9 mouse cellular contexts compared by ENCODE assay signal in the genomic region with DNA sequence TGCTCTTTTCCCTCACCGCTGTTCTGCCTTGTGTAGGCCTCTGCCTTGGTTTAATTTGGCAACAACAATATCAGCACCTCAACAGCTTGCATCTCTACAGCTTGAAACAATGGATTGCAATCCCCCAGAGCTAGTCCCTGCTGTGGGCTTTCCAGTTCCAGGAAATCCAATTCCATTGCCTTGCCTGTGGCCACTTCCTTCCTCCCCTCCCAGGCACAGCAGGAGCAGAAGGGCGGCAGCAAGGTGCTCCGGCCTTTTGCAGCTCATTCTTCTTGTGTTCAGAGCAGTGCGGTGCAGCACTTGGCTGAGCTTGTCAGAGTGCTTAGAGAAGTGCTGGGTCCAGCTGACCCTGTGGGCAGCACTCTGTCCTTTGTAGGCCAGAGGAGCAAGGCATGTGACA.
DNase-seq lines count a peak whose midpoint lies in the region; ATAC-seq and TF ChIP-seq lines count a peak whose summit lies in the region.
"Had no signal": no experiment of that assay in that cellular context is flagged by ENCODE, and none has a peak within 500 bp of the region (broad histone marks: within the 10 kb centered on the region; RNA-seq: fewer than 3 reads in every experiment).

No protein-coding gene starts in this region.

- H3K27ac ChIP-seq in stomach, embryonic 14.5 days (ENCODE audit: low read length), result peak overlapping the region; percentile 33; the same call in 1 of the 2 replicates
- H3K27ac ChIP-seq in stomach, postnatal 0 days (replicated peaks), result no peak overlapping the region; the same call in 1 of the 2 replicates
- H3K27ac ChIP-seq in embryonic facial prominence, embryonic 14.5 days (replicated peaks; ENCODE audit: low read depth, low read length), result peak overlapping the region; percentile 19; the same call in 1 of the 2 replicates
- peak overlapping the region; percentile 73 for H3K27ac ChIP-seq in kidney, embryonic 15.5 days

- no peak for TF ChIP-seq EP300 in stomach, postnatal 0 days (optimal IDR thresholded peaks at IDR 0.05)

- H3K36me3 ChIP-seq in stomach, embryonic 14.5 days (ENCODE audit: control insufficient read depth, insufficient read depth, low read length), result peaks cover 15% of the 10 kb centered on the region; the same call in 1 of the 2 replicates
- peaks cover 5% of the 10 kb centered on the region; the same call in 1 of the 2 replicates for H3K36me3 ChIP-seq in stomach, postnatal 0 days (ENCODE audit: control insufficient read depth, insufficient read depth, low read length)
- H3K36me3 ChIP-seq in embryonic facial prominence, embryonic 14.5 days (ENCODE audit: control insufficient read depth, insufficient read depth, low read length), result peaks cover 61% of the 10 kb centered on the region
- peaks cover 57% of the 10 kb centered on the region for H3K36me3 ChIP-seq in kidney, embryonic 15.5 days

- no peak for DNase-seq in stomach, postnatal 0 days (ENCODE audit: low spot score)
- no peak for DNase-seq in embryonic facial prominence, embryonic 14.5 days (ENCODE audit: low spot score)
- DNase-seq in natural killer cell, adult 2 months (ENCODE audit: low spot score in 2 of 2), result no peak
- DNase-seq in adrenal gland, adult (ENCODE audit: inconsistent age in 2 of 2, low spot score in 1 of 2), result no peak

- H3K27me3 ChIP-seq in stomach, embryonic 14.5 days (ENCODE audit: control insufficient read depth, insufficient read depth, low read length), result no peaks in the 10 kb centered on the region
- H3K27me3 ChIP-seq in stomach, postnatal 0 days (ENCODE audit: control insufficient read depth, insufficient read depth, low read length), result no peaks in the 10 kb centered on the region
- H3K27me3 ChIP-seq in embryonic facial prominence, embryonic 14.5 days (replicated peaks; ENCODE audit: control insufficient read depth, insufficient read depth, low read length), result no peaks in the 10 kb centered on the region
- H3K27me3 ChIP-seq in kidney, embryonic 15.5 days, result no peaks in the 10 kb centered on the region

- TF ChIP-seq CTCF in stomach, postnatal 0 days (IDR thresholded peaks at IDR 0.05; ENCODE audit: low read depth), result no peak

- no peak overlapping the region for H3K4me2 ChIP-seq in stomach, embryonic 14.5 days (replicated peaks; ENCODE audit: low read depth, low read length)
- H3K4me2 ChIP-seq in stomach, postnatal 0 days (replicated peaks; ENCODE audit: low read depth), result no peak overlapping the region
- H3K4me2 ChIP-seq in embryonic facial prominence, embryonic 14.5 days (ENCODE audit: low read depth, low read length), result 0 out of 2 replicates have a peak overlapping the region, but pooled peaks have one; percentile 7
- no peak overlapping the region for H3K4me2 ChIP-seq in kidney, embryonic 15.5 days

- H3K4me3 ChIP-seq in stomach, embryonic 14.5 days (ENCODE audit: low read depth, low read length), result no peak overlapping the region
- H3K4me3 ChIP-seq in stomach, postnatal 0 days (ENCODE audit: low read depth, low read length), result no peak overlapping the region
- H3K4me3 ChIP-seq in embryonic facial prominence, embryonic 14.5 days (ENCODE audit: low read depth, low read length), result no peak overlapping the region
- H3K4me3 ChIP-seq in kidney, embryonic 15.5 days (replicated peaks), result no peak overlapping the region
- H3K4me3 ChIP-seq: erythroblast, embryonic 14.5 days had no signal

- no peaks in the 10 kb centered on the region for H3K4me1 ChIP-seq in stomach, embryonic 14.5 days (ENCODE audit: control insufficient read depth, insufficient read depth, low read length)
- no peaks in the 10 kb centered on the region for H3K4me1 ChIP-seq in stomach, postnatal 0 days (replicated peaks; ENCODE audit: control insufficient read depth, insufficient read depth)
- H3K4me1 ChIP-seq in embryonic facial prominence, embryonic 14.5 days (ENCODE audit: control insufficient read depth, insufficient read depth, low read length), result no peaks in the 10 kb centered on the region
- no peaks in the 10 kb centered on the region for H3K4me1 ChIP-seq in kidney, embryonic 15.5 days

- no peak overlapping the region for H3K9ac ChIP-seq in stomach, embryonic 14.5 days (replicated peaks; ENCODE audit: low read depth, low read length)
- H3K9ac ChIP-seq in stomach, postnatal 0 days (ENCODE audit: low read length), result no peak overlapping the region
- no peak overlapping the region for H3K9ac ChIP-seq in embryonic facial prominence, embryonic 14.5 days (ENCODE audit: low read depth, low read length)
- no peak overlapping the region for H3K9ac ChIP-seq in kidney, embryonic 15.5 days

- WGBS in stomach, embryonic 14.5 days, result 70% methylated on average over 4 of the region's 4 CpGs
- 68% methylated on average over 4 of the region's 4 CpGs for WGBS in stomach, postnatal 0 days
- 40% methylated on average over 4 of the region's 4 CpGs for WGBS in embryonic facial prominence, embryonic 14.5 days
- 51% methylated on average over 4 of the region's 4 CpGs for WGBS in kidney, embryonic 15.5 days

- no peak for ATAC-seq in stomach, embryonic 14.5 days (ENCODE audit: insufficient number of reproducible peaks, insufficient read depth, low FRiP score, low read depth)
- ATAC-seq in stomach, postnatal 0 days (ENCODE audit: low FRiP score, low TSS enrichment), result no peak
- ATAC-seq in embryonic facial prominence, embryonic 14.5 days (ENCODE audit: low read depth), result no peak
- no peak for ATAC-seq in kidney, embryonic 15.5 days (replicated peaks; ENCODE audit: low FRiP score)
- no peak for ATAC-seq in monocyte, adult 5-6 weeks (replicated peaks; ENCODE audit: insufficient number of reproducible peaks, low FRiP score, low TSS enrichment, poor library complexity, severe bottlenecking)
- no peak for ATAC-seq in granulocyte monocyte progenitor cell, adult 5-6 weeks (replicated peaks; ENCODE audit: poor library complexity, severe bottlenecking)

- no peaks in the 10 kb centered on the region for H3K9me3 ChIP-seq in stomach, embryonic 14.5 days (ENCODE audit: control insufficient read depth, low read depth, low read length)
- no peaks in the 10 kb centered on the region for H3K9me3 ChIP-seq in stomach, postnatal 0 days (ENCODE audit: control insufficient read depth, low read length)
- H3K9me3 ChIP-seq in embryonic facial prominence, embryonic 14.5 days (ENCODE audit: control insufficient read depth, low read length), result no peaks in the 10 kb centered on the region
- no peaks in the 10 kb centered on the region for H3K9me3 ChIP-seq in kidney, embryonic 15.5 days (replicated peaks)
